Mouse (Mus musculus): ENCODE data around the gene C2cd4c. TPM values are rescaled to one million over a fixed set of nuclear protein-coding genes. Genes with fewer than 3 reads are reported as not detected.

The C2cd4c gene
- polyA plus RNA-seq, 1 experiment, result 0.03 TPM

GRCm38 (mm10) chr10:79628377-79628776 is 14.6 kb upstream of the C2cd4c start:
- Histone ChIP-seq H3K27ac (ENCODE audit: insufficient read depth, low read depth, low read length) (no peak overlapping the region), H3K36me3 (ENCODE audit: control insufficient read depth, insufficient read depth, low read length) (no peaks in the 10 kb centered on the region), H3K27me3 (replicated peaks; ENCODE audit: control insufficient read depth, insufficient read depth, low read length) (no peaks in the 10 kb centered on the region), H3K4me1 (ENCODE audit: control insufficient read depth, insufficient read depth, low read length) (no peaks in the 10 kb centered on the region), H3K4me3 (ENCODE audit: insufficient read depth, low read depth, low read length) (no peak overlapping the region)
- TF ChIP-seq CTCF (conservative IDR thresholded peaks at IDR 0.05; ENCODE audit: insufficient read depth, insufficient read length, low read depth, low read length) (no peak), POLR2A (IDR thresholded peaks at IDR 0.05; ENCODE audit: low read depth, low read length) (no peak)
- WGBS, result 88% methylated on average over 5 of the region's 5 CpGs
- DNase-seq, result no peak

- WGBS, result 84% methylated on average over 10 of the region's 10 CpGs
- Histone ChIP-seq H3K27ac (ENCODE audit: insufficient read depth, low read depth, low read length) (no peak overlapping the region), H3K4me3 (ENCODE audit: insufficient read depth, low read depth, low read length) (no peak overlapping the region), H3K27me3 (replicated peaks; ENCODE audit: control insufficient read depth, insufficient read depth, low read length) (no peaks in the 10 kb centered on the region), H3K36me3 (ENCODE audit: control insufficient read depth, insufficient read depth, low read length) (no peaks in the 10 kb centered on the region), H3K4me1 (ENCODE audit: control insufficient read depth, insufficient read depth, low read length) (no peaks in the 10 kb centered on the region)
- no peak for DNase-seq
- TF ChIP-seq POLR2A (IDR thresholded peaks at IDR 0.05; ENCODE audit: low read depth, low read length) (no peak), CTCF (conservative IDR thresholded peaks at IDR 0.05; ENCODE audit: insufficient read depth, insufficient read length, low read depth, low read length) (no peak)
Observed at GRCm38 (mm10) chr10:79626156-79626555, 12.3 kb upstream of the C2cd4c start.

GRCm38 (mm10) chr10:79625398-79625797 is 11.6 kb upstream of the C2cd4c start:
- DNase-seq, result no peak
- Histone ChIP-seq H3K36me3 (ENCODE audit: control insufficient read depth, insufficient read depth, low read length) (no peaks in the 10 kb centered on the region), H3K4me1 (ENCODE audit: control insufficient read depth, insufficient read depth, low read length) (no peaks in the 10 kb centered on the region), H3K27me3 (replicated peaks; ENCODE audit: control insufficient read depth, insufficient read depth, low read length) (no peaks in the 10 kb centered on the region), H3K4me3 (ENCODE audit: insufficient read depth, low read depth, low read length) (no peak overlapping the region), H3K27ac (ENCODE audit: insufficient read depth, low read depth, low read length) (no peak overlapping the region)
- TF ChIP-seq POLR2A (IDR thresholded peaks at IDR 0.05; ENCODE audit: low read depth, low read length), result no peak
- no peak for TF ChIP-seq CTCF (conservative IDR thresholded peaks at IDR 0.05; ENCODE audit: insufficient read depth, insufficient read length, low read depth, low read length)
- 70% methylated on average over 9 of the region's 9 CpGs for WGBS

GRCm38 (mm10) chr10:79623950-79624349 is 10.1 kb upstream of the C2cd4c start:
- Histone ChIP-seq H3K36me3 (ENCODE audit: control insufficient read depth, insufficient read depth, low read length) (no peaks in the 10 kb centered on the region), H3K4me3 (ENCODE audit: insufficient read depth, low read depth, low read length) (no peak overlapping the region), H3K4me1 (ENCODE audit: control insufficient read depth, insufficient read depth, low read length) (no peaks in the 10 kb centered on the region), H3K27me3 (replicated peaks; ENCODE audit: control insufficient read depth, insufficient read depth, low read length) (no peaks in the 10 kb centered on the region), H3K27ac (ENCODE audit: insufficient read depth, low read depth, low read length) (no peak overlapping the region)
- no peak for DNase-seq
- TF ChIP-seq POLR2A (IDR thresholded peaks at IDR 0.05; ENCODE audit: low read depth, low read length) (no peak), CTCF (conservative IDR thresholded peaks at IDR 0.05; ENCODE audit: insufficient read depth, insufficient read length, low read depth, low read length) (no peak)
- 69% methylated on average over 12 of the region's 12 CpGs for WGBS

GRCm38 (mm10) chr10:79616376-79616775 is 2.6 kb upstream of the C2cd4c start:
- Histone ChIP-seq H3K27me3 (replicated peaks; ENCODE audit: control insufficient read depth, insufficient read depth, low read length) (peaks cover 2% of the 10 kb centered on the region; the same call in 1 of the 2 replicates), H3K4me1 (ENCODE audit: control insufficient read depth, insufficient read depth, low read length) (no peaks in the 10 kb centered on the region), H3K4me3 (ENCODE audit: insufficient read depth, low read depth, low read length) (no peak overlapping the region), H3K27ac (ENCODE audit: insufficient read depth, low read depth, low read length) (no peak overlapping the region), H3K36me3 (ENCODE audit: control insufficient read depth, insufficient read depth, low read length) (no peaks in the 10 kb centered on the region)
- 90% methylated on average over 5 of the region's 5 CpGs for WGBS
- DNase-seq, result no peak
- no peak for TF ChIP-seq POLR2A (IDR thresholded peaks at IDR 0.05; ENCODE audit: low read depth, low read length)
- TF ChIP-seq CTCF (conservative IDR thresholded peaks at IDR 0.05; ENCODE audit: insufficient read depth, insufficient read length, low read depth, low read length), result no peak

GRCm38 (mm10) chr10:79615860-79616259 is 2.0 kb upstream of the C2cd4c start:
- DNase-seq, result no peak
- TF ChIP-seq CTCF (conservative IDR thresholded peaks at IDR 0.05; ENCODE audit: insufficient read depth, insufficient read length, low read depth, low read length) (no peak), POLR2A (IDR thresholded peaks at IDR 0.05; ENCODE audit: low read depth, low read length) (no peak)
- Histone ChIP-seq H3K4me3 (ENCODE audit: insufficient read depth, low read depth, low read length) (no peak overlapping the region), H3K36me3 (ENCODE audit: control insufficient read depth, insufficient read depth, low read length) (no peaks in the 10 kb centered on the region), H3K4me1 (ENCODE audit: control insufficient read depth, insufficient read depth, low read length) (no peaks in the 10 kb centered on the region), H3K27ac (ENCODE audit: insufficient read depth, low read depth, low read length) (no peak overlapping the region), H3K27me3 (replicated peaks; ENCODE audit: control insufficient read depth, insufficient read depth, low read length) (peaks cover 2% of the 10 kb centered on the region; the same call in 1 of the 2 replicates)
- 26% methylated on average over 8 of the region's 8 CpGs for WGBS

GRCm38 (mm10) chr10:79614305-79614643 is 449 bp upstream of the C2cd4c start:
- 100% methylated on average over 1 of the region's 1 CpGs for WGBS
- TF ChIP-seq POLR2A (IDR thresholded peaks at IDR 0.05; ENCODE audit: low read depth, low read length) (no peak), CTCF (conservative IDR thresholded peaks at IDR 0.05; ENCODE audit: insufficient read depth, insufficient read length, low read depth, low read length) (no peak)

More at GRCm38 (mm10) chr10:79614305-79614643, 449 bp upstream of the C2cd4c start:
- Histone ChIP-seq H3K4me1 (ENCODE audit: control insufficient read depth, insufficient read depth, low read length) (no peaks in the 10 kb centered on the region), H3K27ac (ENCODE audit: insufficient read depth, low read depth, low read length) (no peak overlapping the region), H3K36me3 (ENCODE audit: control insufficient read depth, insufficient read depth, low read length) (no peaks in the 10 kb centered on the region), H3K27me3 (replicated peaks; ENCODE audit: control insufficient read depth, insufficient read depth, low read length) (peaks cover 2% of the 10 kb centered on the region; the same call in 1 of the 2 replicates), H3K4me3 (ENCODE audit: insufficient read depth, low read depth, low read length) (no peak overlapping the region)
- DNase-seq, result no peak
